22 mouse cellular contexts compared by ENCODE assay signal in genomic region chr3:85749348-85749747, GRCm38 (mm10).
DNase-seq lines count a peak whose midpoint lies in the region; ATAC-seq and TF ChIP-seq lines count a peak whose summit lies in the region.
"Had no signal": no experiment of that assay in that cellular context is flagged by ENCODE, and none has a peak within 500 bp of the region (broad histone marks: within the 10 kb centered on the region; RNA-seq: fewer than 3 reads in every experiment).

No protein-coding gene starts in this region.

- no peaks in the 10 kb centered on the region; the same call in 1 of the 2 replicates for H3K79me2 ChIP-seq in liver, adult 2 months (ENCODE audit: control insufficient read depth, insufficient read depth, low read length)

- no peak overlapping the region for H3K9ac ChIP-seq in liver, adult 2 months (ENCODE audit: low read depth, low read length)
- H3K9ac ChIP-seq in liver, embryonic 12.5 days: no peak overlapping the region
- no peak overlapping the region for H3K9ac ChIP-seq in intestine, embryonic 15.5 days
- H3K9ac ChIP-seq in intestine, postnatal 0 days (ENCODE audit: low read depth, low read length): no peak overlapping the region
- H3K9ac ChIP-seq: embryonic facial prominence, embryonic 13.5 days; embryonic facial prominence, embryonic 15.5 days; forebrain, embryonic 12.5 days had no signal

- 37% methylated on average over 4 of the region's 4 CpGs for WGBS in liver, adult 2 months
- WGBS in liver, embryonic 12.5 days (ENCODE audit: insufficient replicate concordance): 29% methylated on average over 4 of the region's 4 CpGs
- WGBS in intestine, embryonic 15.5 days: 52% methylated on average over 4 of the region's 4 CpGs
- 39% methylated on average over 4 of the region's 4 CpGs for WGBS in intestine, postnatal 0 days

- no peak overlapping the region for H3K4me2 ChIP-seq in liver, embryonic 12.5 days
- H3K4me2 ChIP-seq in intestine, embryonic 15.5 days (replicated peaks): no peak overlapping the region
- H3K4me2 ChIP-seq in intestine, postnatal 0 days (replicated peaks; ENCODE audit: low read depth): no peak overlapping the region
- H3K4me2 ChIP-seq: embryonic facial prominence, embryonic 13.5 days; embryonic facial prominence, embryonic 15.5 days; forebrain, embryonic 12.5 days had no signal

- no peaks in the 10 kb centered on the region for H3K4me1 ChIP-seq in liver, adult 2 months (ENCODE audit: control insufficient read depth, insufficient read depth, low read length)
- H3K4me1 ChIP-seq in liver, embryonic 12.5 days: no peaks in the 10 kb centered on the region; the same call in 1 of the 2 replicates
- 0 out of 2 replicates have a peak, but pooled peaks cover 5% of the 10 kb centered on the region for H3K4me1 ChIP-seq in intestine, embryonic 15.5 days (replicated peaks)
- H3K4me1 ChIP-seq in intestine, postnatal 0 days (replicated peaks; ENCODE audit: control insufficient read depth, insufficient read depth, low read length): no peaks in the 10 kb centered on the region; the same call in 1 of the 2 replicates

- no peak overlapping the region for H3K27ac ChIP-seq in liver, adult 2 months (replicated peaks; ENCODE audit: insufficient read depth, low read depth, low read length)
- H3K27ac ChIP-seq in liver, embryonic 12.5 days: no peak overlapping the region
- 0 out of 2 replicates have a peak overlapping the region, but pooled peaks have one; percentile 44 for H3K27ac ChIP-seq in intestine, embryonic 15.5 days
- peak overlapping the region; percentile 41 for H3K27ac ChIP-seq in intestine, postnatal 0 days (ENCODE audit: low read depth, low read length)
- H3K27ac ChIP-seq: embryonic facial prominence, embryonic 13.5 days; embryonic facial prominence, embryonic 15.5 days; forebrain, embryonic 10.5 days; forebrain, embryonic 12.5 days had no signal

- no peak for TF ChIP-seq CTCF in liver, adult 2 months (IDR thresholded peaks at IDR 0.05; ENCODE audit: low read depth, low read length)
- no peak for TF ChIP-seq CTCF in intestine, postnatal 0 days (IDR thresholded peaks at IDR 0.05; ENCODE audit: low read depth)

- H3K36me3 ChIP-seq in liver, adult 2 months (ENCODE audit: control insufficient read depth, insufficient read depth, low read length): no peaks in the 10 kb centered on the region
- H3K36me3 ChIP-seq in liver, embryonic 12.5 days: no peaks in the 10 kb centered on the region
- H3K36me3 ChIP-seq in intestine, embryonic 15.5 days: no peaks in the 10 kb centered on the region
- no peaks in the 10 kb centered on the region for H3K36me3 ChIP-seq in intestine, postnatal 0 days (ENCODE audit: control insufficient read depth, insufficient read depth)
- H3K36me3 ChIP-seq: embryonic facial prominence, embryonic 13.5 days; embryonic facial prominence, embryonic 15.5 days; forebrain, embryonic 10.5 days; forebrain, embryonic 12.5 days had no signal

- ATAC-seq in liver, embryonic 12.5 days: no peak
- ATAC-seq in intestine, embryonic 15.5 days: peak; percentile 73; the same call in 1 of the 2 replicates
- 0 out of 2 replicates have a peak, but pooled peaks have one; percentile 31 for ATAC-seq in intestine, postnatal 0 days
- ATAC-seq: forebrain, embryonic 14.5 days; forebrain, embryonic 16.5 days had no signal

- no peak overlapping the region for H3K4me3 ChIP-seq in liver, adult 2 months (ENCODE audit: insufficient read depth, low read depth, low read length)
- no peak overlapping the region for H3K4me3 ChIP-seq in liver, embryonic 12.5 days
- H3K4me3 ChIP-seq in intestine, embryonic 15.5 days (replicated peaks): no peak overlapping the region
- no peak overlapping the region for H3K4me3 ChIP-seq in intestine, postnatal 0 days (ENCODE audit: low read depth, low read length)
- H3K4me3 ChIP-seq: embryonic facial prominence, embryonic 13.5 days; embryonic facial prominence, embryonic 15.5 days; erythroblast, embryonic 14.5 days; forebrain, embryonic 10.5 days; forebrain, embryonic 12.5 days had no signal

- DNase-seq in heart, adult 11 months: peak; percentile 16
- DNase-seq in heart, adult 9 months (ENCODE audit: low spot score in 2 of 2): no peak
- DNase-seq in liver, adult 2 months (ENCODE audit: extremely low read depth, low read depth, low spot score): peak; percentile 17
- no peak for DNase-seq in adrenal gland, adult 8-10 months
- no peak for DNase-seq in embryo, embryonic 10.5 days (ENCODE audit: low spot score)
- DNase-seq: adrenal gland, postnatal 10 days; adrenal gland, postnatal 25 days; cerebellum, adult 11-12 months; cerebellum, adult 2 months; cerebellum, adult 9-10 months; cerebellum, postnatal 10 days; cerebellum, postnatal 25 days had no signal

- H3K9me3 ChIP-seq in liver, embryonic 12.5 days (replicated peaks): no peaks in the 10 kb centered on the region
- H3K9me3 ChIP-seq in intestine, embryonic 15.5 days: no peaks in the 10 kb centered on the region
- no peaks in the 10 kb centered on the region for H3K9me3 ChIP-seq in intestine, postnatal 0 days (ENCODE audit: control insufficient read depth)
- H3K9me3 ChIP-seq: embryonic facial prominence, embryonic 13.5 days; embryonic facial prominence, embryonic 15.5 days; forebrain, embryonic 10.5 days; forebrain, embryonic 12.5 days had no signal

- no peak for TF ChIP-seq POLR2A in liver, adult 2 months (IDR thresholded peaks at IDR 0.05; ENCODE audit: extremely low read depth, insufficient read depth, low read length)

- H3K27me3 ChIP-seq in liver, adult 2 months (ENCODE audit: control insufficient read depth, insufficient read depth, low read length): no peaks in the 10 kb centered on the region
- peaks cover 7% of the 10 kb centered on the region; the same call in 1 of the 2 replicates for H3K27me3 ChIP-seq in liver, embryonic 12.5 days (replicated peaks)
- H3K27me3 ChIP-seq in intestine, embryonic 15.5 days (replicated peaks): no peaks in the 10 kb centered on the region
- H3K27me3 ChIP-seq in intestine, postnatal 0 days (replicated peaks; ENCODE audit: control insufficient read depth, insufficient read depth, low read length): no peaks in the 10 kb centered on the region
- H3K27me3 ChIP-seq: embryonic facial prominence, embryonic 13.5 days; embryonic facial prominence, embryonic 15.5 days; forebrain, embryonic 12.5 days had no signal

Comparison
In these comparisons a context has a peak if more than half of its experiments do, and no peak if none do; other contexts are left out.
1. DNase-seq: peak in heart, adult 11 months (single experiment) and liver, adult 2 months (single experiment); none in heart, adult 9 months (0 of 2), adrenal gland, adult 8-10 months (single experiment) and embryo, embryonic 10.5 days (single experiment).
2. H3K27ac ChIP-seq: peak in intestine, embryonic 15.5 days (single experiment) and intestine, postnatal 0 days (single experiment); none in liver, adult 2 months (single experiment) and liver, embryonic 12.5 days (single experiment).